Mouse (Mus musculus): ENCODE data around the gene Mast4. TPM values are rescaled to one million over a fixed set of nuclear protein-coding genes. Genes with fewer than 3 reads are reported as not detected.

The Mast4 gene
- polyA plus RNA-seq, 1 experiment from 2014 or later = 33.0 TPM

- 48% methylated on average over 1 of the region's 1 CpGs for WGBS
- no peak overlapping the region for H3K4me2 ChIP-seq (ENCODE audit: low read depth, low read length)
- no peaks in the 10 kb centered on the region for H3K9me3 ChIP-seq (ENCODE audit: control insufficient read depth, low read length)
- ATAC-seq (ENCODE audit: low read depth) = no peak
- no peak overlapping the region for H3K4me3 ChIP-seq (ENCODE audit: low read depth, low read length)
- no peak overlapping the region for H3K9ac ChIP-seq (replicated peaks; ENCODE audit: low read depth, low read length)
- H3K27me3 ChIP-seq (ENCODE audit: control insufficient read depth, insufficient read depth, low read length) = no peaks in the 10 kb centered on the region
- no peaks in the 10 kb centered on the region for H3K4me1 ChIP-seq (ENCODE audit: control insufficient read depth, insufficient read depth, low read length)
- no peak overlapping the region for H3K27ac ChIP-seq (ENCODE audit: low read depth, low read length)
- H3K36me3 ChIP-seq (ENCODE audit: control insufficient read depth, insufficient read depth, low read length) = no peaks in the 10 kb centered on the region
Observed at GRCm38 (mm10) chr13:103203376-103203895, 130.9 kb downstream of the Mast4 start.

DNA sequence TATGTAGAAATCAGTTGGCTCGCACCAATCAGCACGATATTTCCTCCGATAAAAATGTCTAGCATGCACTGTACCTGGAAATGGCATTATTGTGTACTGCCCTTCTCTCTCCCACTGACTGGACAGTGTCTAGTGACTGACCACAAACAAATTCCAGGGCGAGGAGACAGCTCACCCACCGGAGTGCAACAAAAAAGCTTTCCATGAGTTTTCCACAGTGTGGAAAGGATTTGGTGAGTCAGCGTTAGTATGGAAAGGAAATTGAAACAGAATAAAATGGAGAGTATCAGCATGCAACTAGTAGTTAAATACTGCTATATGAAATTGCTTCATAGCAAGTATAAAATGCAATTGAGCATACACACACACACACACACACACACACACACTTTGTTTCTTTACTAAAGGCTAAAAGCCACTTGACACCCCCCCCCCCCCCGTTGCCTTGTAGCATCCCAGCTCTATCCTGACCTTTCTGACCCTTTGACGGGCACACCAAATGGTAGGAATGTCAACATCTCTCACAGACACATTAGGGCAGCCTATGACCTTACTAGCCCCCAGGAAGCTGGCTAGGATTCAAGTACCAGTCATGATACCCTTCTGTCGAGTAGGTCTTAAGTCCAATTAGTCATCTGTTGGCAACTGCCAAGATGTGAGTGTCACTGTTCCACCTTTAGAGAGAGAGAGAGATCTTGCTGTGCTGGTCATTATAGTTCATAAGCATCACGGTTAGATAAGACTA, 133.1 kb downstream of the Mast4 start:
- no peak overlapping the region for H3K9ac ChIP-seq (replicated peaks; ENCODE audit: low read depth, low read length)
- H3K4me2 ChIP-seq (ENCODE audit: low read depth, low read length) = no peak overlapping the region
- no peaks in the 10 kb centered on the region for H3K4me1 ChIP-seq (ENCODE audit: control insufficient read depth, insufficient read depth, low read length)
- H3K4me3 ChIP-seq (ENCODE audit: low read depth, low read length) = no peak overlapping the region
- H3K27ac ChIP-seq (ENCODE audit: low read depth, low read length) = no peak overlapping the region
- H3K9me3 ChIP-seq (ENCODE audit: control insufficient read depth, low read length) = no peaks in the 10 kb centered on the region
- 80% methylated on average over 10 of the region's 10 CpGs for WGBS
- no peak for ATAC-seq (ENCODE audit: low read depth)
- H3K36me3 ChIP-seq (ENCODE audit: control insufficient read depth, insufficient read depth, low read length) = no peaks in the 10 kb centered on the region
- H3K27me3 ChIP-seq (ENCODE audit: control insufficient read depth, insufficient read depth, low read length) = no peaks in the 10 kb centered on the region

GRCm38 (mm10) chr13:103199823-103200660, 134.3 kb downstream of the Mast4 start:
- Histone ChIP-seq H3K4me2 (ENCODE audit: low read depth, low read length) (no peak overlapping the region), H3K9me3 (ENCODE audit: control insufficient read depth, low read length) (no peaks in the 10 kb centered on the region), H3K27me3 (ENCODE audit: control insufficient read depth, insufficient read depth, low read length) (no peaks in the 10 kb centered on the region), H3K9ac (replicated peaks; ENCODE audit: low read depth, low read length) (no peak overlapping the region), H3K4me3 (ENCODE audit: low read depth, low read length) (no peak overlapping the region), H3K4me1 (ENCODE audit: control insufficient read depth, insufficient read depth, low read length) (no peaks in the 10 kb centered on the region), H3K36me3 (ENCODE audit: control insufficient read depth, insufficient read depth, low read length) (no peaks in the 10 kb centered on the region), H3K27ac (ENCODE audit: low read depth, low read length) (no peak overlapping the region)
- WGBS = 71% methylated on average over 2 of the region's 2 CpGs
- no peak for ATAC-seq (ENCODE audit: low read depth)

- no peaks in the 10 kb centered on the region for H3K27me3 ChIP-seq (ENCODE audit: control insufficient read depth, insufficient read depth, low read length)
- no peaks in the 10 kb centered on the region for H3K4me1 ChIP-seq (ENCODE audit: control insufficient read depth, insufficient read depth, low read length)
- no peak overlapping the region for H3K4me2 ChIP-seq (ENCODE audit: low read depth, low read length)
- WGBS = 70% methylated on average over 9 of the region's 9 CpGs
- ATAC-seq (ENCODE audit: low read depth) = no peak
- H3K4me3 ChIP-seq (ENCODE audit: low read depth, low read length) = no peak overlapping the region
- H3K36me3 ChIP-seq (ENCODE audit: control insufficient read depth, insufficient read depth, low read length) = no peaks in the 10 kb centered on the region
- no peak overlapping the region for H3K27ac ChIP-seq (ENCODE audit: low read depth, low read length)
- H3K9ac ChIP-seq (replicated peaks; ENCODE audit: low read depth, low read length) = no peak overlapping the region
- H3K9me3 ChIP-seq (ENCODE audit: control insufficient read depth, low read length) = no peaks in the 10 kb centered on the region
Observed at GRCm38 (mm10) chr13:103198210-103198940, 135.9 kb downstream of the Mast4 start.

DNA sequence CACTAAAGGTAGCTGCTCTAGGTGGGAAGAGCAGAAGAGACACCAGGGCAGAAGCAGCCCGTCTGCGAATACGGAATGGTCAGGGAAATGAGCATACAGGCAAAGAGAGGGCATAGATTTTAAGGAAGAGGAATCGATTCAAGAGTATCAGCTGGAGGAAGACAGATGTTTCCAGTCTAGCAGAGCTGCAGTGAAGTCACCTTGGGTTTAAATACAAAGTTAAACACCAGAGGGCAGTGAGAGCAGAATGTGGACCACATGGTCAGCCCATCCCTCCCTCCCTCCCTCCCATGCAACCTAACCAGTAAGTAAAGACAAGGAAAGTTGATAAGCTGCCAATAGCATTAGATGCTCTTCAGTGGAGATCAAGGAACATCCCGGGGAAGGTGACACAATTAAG, 138.0 kb downstream of the Mast4 start:
- H3K9ac ChIP-seq (replicated peaks; ENCODE audit: low read depth, low read length) = no peak overlapping the region
- H3K4me3 ChIP-seq (ENCODE audit: low read depth, low read length) = no peak overlapping the region
- no peak overlapping the region for H3K27ac ChIP-seq (ENCODE audit: low read depth, low read length)
- 80% methylated on average over 5 of the region's 5 CpGs for WGBS
- ATAC-seq (ENCODE audit: low read depth) = no peak
- H3K36me3 ChIP-seq (ENCODE audit: control insufficient read depth, insufficient read depth, low read length) = no peaks in the 10 kb centered on the region
- no peaks in the 10 kb centered on the region for H3K27me3 ChIP-seq (ENCODE audit: control insufficient read depth, insufficient read depth, low read length)
- no peak overlapping the region for H3K4me2 ChIP-seq (ENCODE audit: low read depth, low read length)
- no peaks in the 10 kb centered on the region for H3K9me3 ChIP-seq (ENCODE audit: control insufficient read depth, low read length)
- no peaks in the 10 kb centered on the region for H3K4me1 ChIP-seq (ENCODE audit: control insufficient read depth, insufficient read depth, low read length)

DNA sequence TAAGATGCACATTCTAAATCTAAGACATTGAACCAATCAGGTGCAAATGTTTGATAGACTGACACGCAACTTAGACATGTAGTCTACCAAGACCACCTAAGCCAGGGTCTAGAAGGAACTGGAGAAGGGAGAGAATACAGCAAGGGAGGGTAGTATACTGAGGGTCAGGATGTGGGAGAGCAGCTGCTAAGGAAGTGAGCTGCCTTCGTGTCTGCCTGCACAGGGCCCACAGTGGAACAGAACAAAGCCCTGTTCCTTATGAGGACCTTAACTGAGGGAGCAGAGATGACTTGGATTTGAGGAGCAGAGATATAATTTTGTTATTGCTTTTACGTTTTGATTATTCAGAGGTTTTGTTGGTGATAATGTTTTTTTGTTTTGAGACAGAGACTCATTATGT, 138.4 kb downstream of the Mast4 start:
- H3K9ac ChIP-seq (replicated peaks; ENCODE audit: low read depth, low read length) = no peak overlapping the region
- no peaks in the 10 kb centered on the region for H3K27me3 ChIP-seq (ENCODE audit: control insufficient read depth, insufficient read depth, low read length)
- no peak overlapping the region for H3K4me3 ChIP-seq (ENCODE audit: low read depth, low read length)
- no peak overlapping the region for H3K4me2 ChIP-seq (ENCODE audit: low read depth, low read length)
- H3K36me3 ChIP-seq (ENCODE audit: control insufficient read depth, insufficient read depth, low read length) = no peaks in the 10 kb centered on the region
- H3K27ac ChIP-seq (ENCODE audit: low read depth, low read length) = no peak overlapping the region
- 82% methylated on average over 3 of the region's 3 CpGs for whole genome bisulfite sequencing
- no peaks in the 10 kb centered on the region for H3K9me3 ChIP-seq (ENCODE audit: control insufficient read depth, low read length)
- no peaks in the 10 kb centered on the region for H3K4me1 ChIP-seq (ENCODE audit: control insufficient read depth, insufficient read depth, low read length)
- no peak for ATAC-seq (ENCODE audit: low read depth)

GRCm38 (mm10) chr13:103183566-103183965, 150.7 kb downstream of the Mast4 start:
- H3K27ac ChIP-seq (ENCODE audit: low read depth, low read length) = no peak overlapping the region
- H3K9ac ChIP-seq (replicated peaks; ENCODE audit: low read depth, low read length) = no peak overlapping the region
- no peak overlapping the region for H3K4me3 ChIP-seq (ENCODE audit: low read depth, low read length)
- H3K9me3 ChIP-seq (ENCODE audit: control insufficient read depth, low read length) = no peaks in the 10 kb centered on the region
- no peaks in the 10 kb centered on the region for H3K4me1 ChIP-seq (ENCODE audit: control insufficient read depth, insufficient read depth, low read length)
- WGBS = 90% methylated on average over 5 of the region's 5 CpGs
- no peaks in the 10 kb centered on the region for H3K27me3 ChIP-seq (ENCODE audit: control insufficient read depth, insufficient read depth, low read length)
- H3K36me3 ChIP-seq (ENCODE audit: control insufficient read depth, insufficient read depth, low read length) = no peaks in the 10 kb centered on the region
- H3K4me2 ChIP-seq (ENCODE audit: low read depth, low read length) = no peak overlapping the region
- no peak for ATAC-seq (ENCODE audit: low read depth)

DNA sequence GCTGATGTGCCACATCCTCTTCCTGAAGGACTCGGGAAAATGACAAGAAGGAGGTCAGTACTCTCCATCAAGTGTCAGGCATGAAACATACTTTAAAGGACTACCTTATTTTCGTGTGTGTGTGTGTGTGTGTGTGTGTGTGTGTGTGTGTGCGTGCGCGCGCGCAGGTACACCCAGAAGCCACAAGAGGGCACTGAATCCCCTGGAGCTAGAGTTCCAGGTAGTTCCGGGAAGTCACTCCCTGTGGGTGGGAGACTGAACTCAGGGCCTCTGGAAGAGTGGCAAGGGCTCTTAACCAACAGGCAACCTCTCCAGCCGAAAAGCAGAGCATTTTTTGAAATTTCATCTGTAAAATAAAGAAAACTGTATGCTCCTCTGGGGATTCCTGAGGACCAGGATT, 152.5 kb downstream of the Mast4 start:
- no peaks in the 10 kb centered on the region for H3K27me3 ChIP-seq (ENCODE audit: control insufficient read depth, insufficient read depth, low read length)
- H3K4me3 ChIP-seq (ENCODE audit: low read depth, low read length) = no peak overlapping the region
- no peak for ATAC-seq (ENCODE audit: low read depth)
- 97% methylated on average over 9 of the region's 9 CpGs for WGBS
- no peaks in the 10 kb centered on the region for H3K36me3 ChIP-seq (ENCODE audit: control insufficient read depth, insufficient read depth, low read length)
- H3K9ac ChIP-seq (replicated peaks; ENCODE audit: low read depth, low read length) = no peak overlapping the region
- H3K4me1 ChIP-seq (ENCODE audit: control insufficient read depth, insufficient read depth, low read length) = no peaks in the 10 kb centered on the region
- H3K9me3 ChIP-seq (ENCODE audit: control insufficient read depth, low read length) = no peaks in the 10 kb centered on the region
- no peak overlapping the region for H3K27ac ChIP-seq (ENCODE audit: low read depth, low read length)
- no peak overlapping the region for H3K4me2 ChIP-seq (ENCODE audit: low read depth, low read length)
